Mouse (Mus musculus): ENCODE results near the gene Mdm1. TPM values are rescaled to one million over a fixed set of nuclear protein-coding genes. Genes with fewer than 3 reads are reported as not detected.

The Mdm1 gene
- polyA plus RNA-seq (2014; fragmentation: Illumina TruSeq; extraction: RNeasy Lipid Tissue Mini Kit (QIAGEN cat#74804)), result 11.6 TPM

GRCm38 (mm10) chr10:118141018-118141883 lies at the start of gene Mdm1:
Gene Mdm1 (plus strand): TSS chr10:118141811.

GRCm38 (mm10) chr10:118204642-118205041 lies 63.0 kb downstream of the Mdm1 start, which contains the start of gene Il22:
Gene Il22 (plus strand): TSS chr10:118204942.

Other genes with a start within 250 kb of the Mdm1 start
- gene Il22, start 63.1 kb downstream of the Mdm1 start, polyA plus RNA-seq (2014; fragmentation: Illumina TruSeq; extraction: RNeasy Lipid Tissue Mini Kit (QIAGEN cat#74804)), result not detected
- not detected for gene Gm32717, start 99.0 kb downstream of the Mdm1 start, polyA plus RNA-seq (2014; fragmentation: Illumina TruSeq; extraction: RNeasy Lipid Tissue Mini Kit (QIAGEN cat#74804))
- not detected for gene Gm32802, start 116.9 kb downstream of the Mdm1 start, polyA plus RNA-seq (2014; fragmentation: Illumina TruSeq; extraction: RNeasy Lipid Tissue Mini Kit (QIAGEN cat#74804))
- gene Iltifb, start 153.2 kb downstream of the Mdm1 start, polyA plus RNA-seq (2014; fragmentation: Illumina TruSeq; extraction: RNeasy Lipid Tissue Mini Kit (QIAGEN cat#74804)), result not detected
- not detected for gene Gm9040, start 185.2 kb downstream of the Mdm1 start, polyA plus RNA-seq (2014; fragmentation: Illumina TruSeq; extraction: RNeasy Lipid Tissue Mini Kit (QIAGEN cat#74804))
- gene Gm9044, start 190.6 kb downstream of the Mdm1 start, polyA plus RNA-seq (2014; fragmentation: Illumina TruSeq; extraction: RNeasy Lipid Tissue Mini Kit (QIAGEN cat#74804)), result not detected
- not detected for gene Gm9045, start 196.0 kb downstream of the Mdm1 start, polyA plus RNA-seq (2014; fragmentation: Illumina TruSeq; extraction: RNeasy Lipid Tissue Mini Kit (QIAGEN cat#74804))
- gene Gm9046, start 201.4 kb downstream of the Mdm1 start, polyA plus RNA-seq (2014; fragmentation: Illumina TruSeq; extraction: RNeasy Lipid Tissue Mini Kit (QIAGEN cat#74804)), result not detected
- gene Gm9048, start 206.9 kb downstream of the Mdm1 start, polyA plus RNA-seq (2014; fragmentation: Illumina TruSeq; extraction: RNeasy Lipid Tissue Mini Kit (QIAGEN cat#74804)), result not detected
- not detected for gene Gm9049, start 212.3 kb downstream of the Mdm1 start, polyA plus RNA-seq (2014; fragmentation: Illumina TruSeq; extraction: RNeasy Lipid Tissue Mini Kit (QIAGEN cat#74804))